Mouse (Mus musculus): ENCODE results near the gene Fastk. TPM values are rescaled to one million over a fixed set of nuclear protein-coding genes. Genes with fewer than 3 reads are reported as not detected.

Gene Fastk
- polyA plus RNA-seq, 1 experiment = 124 TPM

DNA sequence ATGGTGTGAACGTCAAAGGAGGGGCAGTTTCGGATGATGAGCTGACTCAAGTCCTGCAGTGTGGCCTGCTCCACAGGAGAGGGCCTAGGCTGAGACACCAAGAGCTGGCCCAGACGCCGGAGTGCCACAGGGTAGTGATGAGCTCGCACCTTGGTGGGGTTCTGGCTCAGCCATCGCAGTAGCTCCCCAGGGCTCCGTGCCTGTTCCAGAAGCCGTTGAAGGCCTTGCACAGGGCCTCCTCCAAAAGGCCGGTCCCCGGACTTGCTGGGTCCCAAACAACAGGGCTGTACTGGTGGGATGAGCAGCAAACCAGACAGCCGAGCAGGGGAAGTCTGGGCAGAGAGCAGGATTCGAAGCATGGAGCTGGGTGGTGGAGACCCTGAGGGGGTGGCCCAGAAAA lies 1.2 kb downstream of the Fastk start:
- no peaks in the 10 kb centered on the region for H3K27me3 ChIP-seq (ENCODE audit: control insufficient read depth, insufficient read depth, insufficient read length)
- peak overlapping the region; percentile 54 for H3K4me3 ChIP-seq
- peaks cover 21% of the 10 kb centered on the region for H3K36me3 ChIP-seq (ENCODE audit: control insufficient read depth, insufficient read depth)
- H3K4me2 ChIP-seq (ENCODE audit: low read depth) = peak overlapping the region; percentile 94
- peaks cover 14% of the 10 kb centered on the region for H3K79me2 ChIP-seq (ENCODE audit: control insufficient read depth, insufficient read depth)
- peak overlapping the region; percentile 90 for H3ac ChIP-seq (ENCODE audit: control insufficient read depth, insufficient read length)
- TF ChIP-seq MAX (IDR thresholded peaks at IDR 0.05; ENCODE audit: low read depth) (no peak), MYOG (IDR thresholded peaks at IDR 0.05; ENCODE audit: control insufficient read depth in 1 of 3, insufficient read depth in 1 of 3, insufficient read length in 2 of 3, low read depth in 2 of 3) (no peak), POLR2A (IDR thresholded peaks at IDR 0.05; ENCODE audit: insufficient read length, low read depth) (peak; percentile 19), MYOD1 (IDR thresholded peaks at IDR 0.05; ENCODE audit: control insufficient read depth in 1 of 3, insufficient read length in 2 of 3, low read depth in 2 of 3) (no peak)

DNA sequence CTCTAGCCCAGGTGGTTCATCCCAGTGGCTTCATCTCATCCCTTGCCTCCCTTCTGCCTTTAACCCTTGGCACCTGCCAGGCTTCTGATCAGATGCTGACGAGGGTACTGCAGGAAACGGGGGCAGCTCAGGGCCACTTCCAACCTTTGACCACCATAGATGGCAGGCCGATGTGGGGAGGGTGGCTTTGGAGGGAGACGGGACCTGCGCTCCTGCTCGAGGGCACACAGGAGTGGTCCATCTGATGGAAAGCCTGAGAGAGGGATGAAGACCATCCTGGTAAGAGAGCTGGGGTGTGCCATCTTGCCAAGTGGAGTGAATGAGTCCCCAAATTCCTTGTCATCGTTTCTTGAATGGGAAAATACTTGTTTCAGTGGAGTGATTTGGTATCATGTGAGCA lies 1.9 kb downstream of the Fastk start:
- Histone ChIP-seq H3K79me2 (ENCODE audit: control insufficient read depth, insufficient read depth) (peaks cover 14% of the 10 kb centered on the region), H3ac (ENCODE audit: control insufficient read depth, insufficient read length) (no peak overlapping the region), H3K4me2 (ENCODE audit: low read depth) (peak overlapping the region; percentile 94), H3K27me3 (ENCODE audit: control insufficient read depth, insufficient read depth, insufficient read length) (no peaks in the 10 kb centered on the region), H3K36me3 (ENCODE audit: control insufficient read depth, insufficient read depth) (peaks cover 21% of the 10 kb centered on the region), H3K4me3 (peak overlapping the region; percentile 54)
- TF ChIP-seq E2F4 (IDR thresholded peaks at IDR 0.05; ENCODE audit: insufficient read depth) (no peak), SRF (IDR thresholded peaks at IDR 0.05; ENCODE audit: control insufficient read depth, insufficient read length, low read depth) (no peak), MYOD1 (IDR thresholded peaks at IDR 0.05; ENCODE audit: control insufficient read depth in 1 of 3, insufficient read length in 2 of 3, low read depth in 2 of 3) (no peak), TCF3 (IDR thresholded peaks at IDR 0.05; ENCODE audit: insufficient read length, low read depth) (no peak), REST (IDR thresholded peaks at IDR 0.05; ENCODE audit: insufficient read depth, insufficient read length) (no peak), MYOG (IDR thresholded peaks at IDR 0.05; ENCODE audit: control insufficient read depth in 1 of 3, insufficient read depth in 1 of 3, insufficient read length in 2 of 3, low read depth in 2 of 3) (no peak), MAX (IDR thresholded peaks at IDR 0.05; ENCODE audit: low read depth) (no peak), TCF12 (IDR thresholded peaks at IDR 0.05; ENCODE audit: insufficient read depth, poor library complexity, severe bottlenecking) (no peak), POLR2A (IDR thresholded peaks at IDR 0.05; ENCODE audit: insufficient read length, low read depth) (peak; percentile 9), CEBPB (IDR thresholded peaks at IDR 0.05; ENCODE audit: insufficient read depth, poor library complexity, severe bottlenecking) (no peak), POLR2AphosphoS2 (IDR thresholded peaks at IDR 0.05; ENCODE audit: insufficient read length, low read depth) (peak; percentile 21), USF1 (IDR thresholded peaks at IDR 0.05; ENCODE audit: low read depth) (no peak)

DNA sequence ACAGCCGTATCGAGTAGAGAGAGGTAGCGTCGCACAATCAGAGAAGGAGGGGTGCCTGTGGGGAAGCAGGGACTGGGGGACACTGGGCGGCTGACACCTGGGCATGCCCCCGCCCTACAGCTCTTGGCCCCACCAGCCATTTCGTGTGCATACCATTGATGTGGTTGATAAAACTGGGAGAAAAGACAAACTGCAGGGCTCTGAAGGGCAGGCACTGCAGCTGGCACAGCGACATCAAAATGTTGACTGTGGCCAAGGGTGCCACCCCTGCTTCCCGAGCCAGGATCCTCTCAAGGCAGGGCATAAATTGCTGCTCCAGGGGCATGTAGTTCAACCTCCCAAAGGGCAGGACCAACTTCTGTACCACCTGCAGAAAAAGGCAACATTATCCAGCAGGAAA lies 3.1 kb downstream of the Fastk start:
- H3ac ChIP-seq (ENCODE audit: control insufficient read depth, insufficient read length) = no peak overlapping the region
- no peak overlapping the region for H3K4me3 ChIP-seq
- no peaks in the 10 kb centered on the region for H3K27me3 ChIP-seq (ENCODE audit: control insufficient read depth, insufficient read depth, insufficient read length)
- H3K4me2 ChIP-seq (ENCODE audit: low read depth) = no peak overlapping the region
- peaks cover 14% of the 10 kb centered on the region for H3K79me2 ChIP-seq (ENCODE audit: control insufficient read depth, insufficient read depth)
- TF ChIP-seq SRF (IDR thresholded peaks at IDR 0.05; ENCODE audit: control insufficient read depth, insufficient read length, low read depth) (no peak), REST (IDR thresholded peaks at IDR 0.05; ENCODE audit: insufficient read depth, insufficient read length) (no peak), TCF12 (IDR thresholded peaks at IDR 0.05; ENCODE audit: insufficient read depth, poor library complexity, severe bottlenecking) (no peak), MYOD1 (IDR thresholded peaks at IDR 0.05; ENCODE audit: control insufficient read depth in 1 of 3, insufficient read length in 2 of 3, low read depth in 2 of 3) (no peak), TCF3 (IDR thresholded peaks at IDR 0.05; ENCODE audit: insufficient read length, low read depth) (no peak), CEBPB (IDR thresholded peaks at IDR 0.05; ENCODE audit: insufficient read depth, poor library complexity, severe bottlenecking) (no peak), POLR2A (IDR thresholded peaks at IDR 0.05; ENCODE audit: insufficient read length, low read depth) (peak; percentile 16), E2F4 (IDR thresholded peaks at IDR 0.05; ENCODE audit: insufficient read depth) (no peak), POLR2AphosphoS2 (IDR thresholded peaks at IDR 0.05; ENCODE audit: insufficient read length, low read depth) (peak; percentile 80), MYOG (IDR thresholded peaks at IDR 0.05; ENCODE audit: control insufficient read depth in 1 of 3, insufficient read depth in 1 of 3, insufficient read length in 2 of 3, low read depth in 2 of 3) (no peak), MAX (IDR thresholded peaks at IDR 0.05; ENCODE audit: low read depth) (no peak), USF1 (IDR thresholded peaks at IDR 0.05; ENCODE audit: low read depth) (no peak)
- peaks cover 29% of the 10 kb centered on the region for H3K36me3 ChIP-seq (ENCODE audit: control insufficient read depth, insufficient read depth)

DNA sequence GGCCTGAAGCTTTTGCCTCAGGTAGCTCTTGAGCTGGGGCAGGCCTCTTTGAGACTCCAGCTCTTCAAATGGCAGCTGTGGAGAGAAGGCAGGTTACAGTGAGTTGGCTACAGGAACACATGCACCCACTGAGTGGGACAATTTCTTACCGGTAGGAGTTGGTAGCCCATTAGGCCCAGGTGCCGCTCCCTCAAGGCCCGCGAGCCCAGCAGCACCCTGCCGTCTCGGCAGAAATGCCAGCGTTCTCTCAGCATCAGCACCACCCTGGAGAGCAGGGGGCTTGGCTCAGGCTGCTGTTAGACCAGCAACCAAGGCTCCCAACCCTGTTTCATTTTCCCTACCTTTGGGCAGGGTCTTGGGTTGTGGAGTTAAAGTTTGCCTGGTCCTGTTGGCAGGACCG lies 3.9 kb downstream of the Fastk start:
- TF ChIP-seq USF1 (IDR thresholded peaks at IDR 0.05; ENCODE audit: low read depth) = no peak
- no peak for TF ChIP-seq E2F4 (IDR thresholded peaks at IDR 0.05; ENCODE audit: insufficient read depth)
- TF ChIP-seq POLR2A (IDR thresholded peaks at IDR 0.05; ENCODE audit: insufficient read length, low read depth) = peak; percentile 12
- no peak for TF ChIP-seq MYOG (IDR thresholded peaks at IDR 0.05; ENCODE audit: control insufficient read depth in 1 of 3, insufficient read depth in 1 of 3, insufficient read length in 2 of 3, low read depth in 2 of 3)
- no peak for TF ChIP-seq TCF12 (IDR thresholded peaks at IDR 0.05; ENCODE audit: insufficient read depth, poor library complexity, severe bottlenecking)
- Histone ChIP-seq H3ac (ENCODE audit: control insufficient read depth, insufficient read length) (no peak overlapping the region), H3K4me2 (ENCODE audit: low read depth) (no peak overlapping the region), H3K36me3 (ENCODE audit: control insufficient read depth, insufficient read depth) (peaks cover 35% of the 10 kb centered on the region), H3K79me2 (ENCODE audit: control insufficient read depth, insufficient read depth) (peaks cover 14% of the 10 kb centered on the region), H3K27me3 (ENCODE audit: control insufficient read depth, insufficient read depth, insufficient read length) (no peaks in the 10 kb centered on the region), H3K4me3 (no peak overlapping the region)

DNA sequence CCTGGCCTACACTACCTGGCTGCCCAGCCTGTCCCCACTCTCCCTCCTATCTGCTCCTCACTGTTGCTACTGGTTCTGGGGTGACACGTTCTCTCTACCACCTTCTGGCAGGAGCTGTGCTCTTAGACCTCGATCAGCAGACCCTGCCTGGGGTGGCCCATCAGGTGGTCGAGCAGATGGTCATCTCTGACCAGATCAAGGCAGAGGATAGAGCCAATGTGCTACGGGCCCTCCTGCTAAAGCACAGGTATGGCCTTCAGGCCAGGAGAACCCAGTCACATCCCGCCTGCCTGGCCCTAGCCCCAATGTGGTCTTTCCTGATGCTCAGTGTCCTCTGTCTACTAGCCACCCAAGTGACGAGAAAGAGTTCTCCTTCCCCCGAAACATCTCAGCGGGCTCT lies 11.1 kb downstream of the Fastk start:
- Histone ChIP-seq H3ac (ENCODE audit: control insufficient read depth, insufficient read length) (no peak overlapping the region), H3K4me2 (ENCODE audit: low read depth) (no peak overlapping the region), H3K27me3 (ENCODE audit: control insufficient read depth, insufficient read depth, insufficient read length) (no peaks in the 10 kb centered on the region), H3K79me2 (ENCODE audit: control insufficient read depth, insufficient read depth) (no peaks in the 10 kb centered on the region), H3K36me3 (ENCODE audit: control insufficient read depth, insufficient read depth) (peaks cover 39% of the 10 kb centered on the region), H3K4me3 (no peak overlapping the region)
- TF ChIP-seq TCF3 (IDR thresholded peaks at IDR 0.05; ENCODE audit: insufficient read length, low read depth) (no peak), MYOG (IDR thresholded peaks at IDR 0.05; ENCODE audit: control insufficient read depth in 1 of 3, insufficient read depth in 1 of 3, insufficient read length in 2 of 3, low read depth in 2 of 3) (no peak), REST (IDR thresholded peaks at IDR 0.05; ENCODE audit: insufficient read depth, insufficient read length) (no peak), SRF (IDR thresholded peaks at IDR 0.05; ENCODE audit: control insufficient read depth, insufficient read length, low read depth) (no peak), TCF12 (IDR thresholded peaks at IDR 0.05; ENCODE audit: insufficient read depth, poor library complexity, severe bottlenecking) (no peak), E2F4 (IDR thresholded peaks at IDR 0.05; ENCODE audit: insufficient read depth) (no peak), MYOD1 (IDR thresholded peaks at IDR 0.05; ENCODE audit: control insufficient read depth in 1 of 3, insufficient read length in 2 of 3, low read depth in 2 of 3) (no peak), USF1 (IDR thresholded peaks at IDR 0.05; ENCODE audit: low read depth) (no peak), CEBPB (IDR thresholded peaks at IDR 0.05; ENCODE audit: insufficient read depth, poor library complexity, severe bottlenecking) (no peak), POLR2A (IDR thresholded peaks at IDR 0.05; ENCODE audit: insufficient read length, low read depth) (no peak), MAX (IDR thresholded peaks at IDR 0.05; ENCODE audit: low read depth) (no peak), POLR2AphosphoS2 (IDR thresholded peaks at IDR 0.05; ENCODE audit: insufficient read length, low read depth) (no peak)

Measured in myocyte (in vitro differentiated cells).